Mouse (Mus musculus): ENCODE measurements around the gene Acadvl. TPM values are rescaled to one million over a fixed set of nuclear protein-coding genes. Genes with fewer than 3 reads are reported as not detected.

Acadvl gene
- total RNA-seq (2021), result 1,177 and 1,207 TPM in 2 replicates
- long read RNA-seq, experiment 1, transcript Acadvl-202 (20 exons, 2,168 nt), result major isoform, 992 of 1,178 reads
- long read RNA-seq, experiment 1, transcript Acadvl-201 (19 exons, 2,020 nt), result minor isoform, 20 of 1,178 reads
- long read RNA-seq, experiment 1, partial matches to known transcripts, result 111 of 1,178 reads
- long read RNA-seq, experiment 1, other reads (novel, unspliced or antisense), result 54 of 1,178 reads
- long read RNA-seq, experiment 2, transcript Acadvl-201 (19 exons, 2,020 nt), result minor isoform, 12 of 1,189 reads
- long read RNA-seq, experiment 2, transcript Acadvl-202 (20 exons, 2,168 nt), result major isoform, 936 of 1,189 reads
- long read RNA-seq, experiment 2, partial matches to known transcripts, result 188 of 1,189 reads
- long read RNA-seq, experiment 2, other reads (novel, unspliced or antisense), result 49 of 1,189 reads

DNA sequence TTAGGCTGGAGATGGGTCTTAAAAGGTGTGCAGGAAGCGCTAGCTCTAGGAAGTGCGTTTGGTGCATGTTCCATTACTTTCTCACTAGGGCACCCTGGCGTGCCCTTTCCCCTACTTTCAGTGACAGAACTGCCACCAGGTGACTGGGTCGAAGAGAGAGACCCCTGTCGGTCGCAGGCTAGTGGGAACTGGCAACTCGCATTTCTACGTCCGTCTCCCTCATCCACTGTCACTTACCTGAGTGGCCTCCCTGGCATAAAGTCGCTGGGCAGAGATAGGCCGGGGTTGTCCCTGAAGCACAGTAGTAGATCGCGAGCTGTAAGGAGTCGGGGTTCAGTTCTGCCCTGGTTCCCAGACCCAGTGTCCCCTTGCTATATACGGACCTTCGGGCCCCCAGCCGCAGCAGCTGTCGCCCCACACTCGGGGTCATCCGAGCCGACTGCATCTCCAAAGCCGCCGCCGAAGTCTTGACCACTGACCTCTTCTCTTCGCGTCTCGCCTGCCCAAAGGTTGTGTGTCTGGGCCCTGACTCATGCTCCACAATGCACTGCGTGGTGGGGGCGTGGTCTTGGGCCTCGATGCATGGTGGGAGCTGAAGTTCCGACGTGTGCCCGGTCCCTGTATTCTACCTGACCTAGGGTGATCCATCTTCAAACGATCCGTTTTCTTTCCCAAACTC lies at the start of gene Acadvl:
Gene Acadvl (minus strand): TSS at position 532 of the 679 bp plus-strand sequence.
- peak; percentile 94 for DNase-seq

- DNase-seq, result no peak
These were observed 47.8 kb upstream of the Acadvl start for GRCm38 (mm10) chr11:70063053-70063452.

DNA sequence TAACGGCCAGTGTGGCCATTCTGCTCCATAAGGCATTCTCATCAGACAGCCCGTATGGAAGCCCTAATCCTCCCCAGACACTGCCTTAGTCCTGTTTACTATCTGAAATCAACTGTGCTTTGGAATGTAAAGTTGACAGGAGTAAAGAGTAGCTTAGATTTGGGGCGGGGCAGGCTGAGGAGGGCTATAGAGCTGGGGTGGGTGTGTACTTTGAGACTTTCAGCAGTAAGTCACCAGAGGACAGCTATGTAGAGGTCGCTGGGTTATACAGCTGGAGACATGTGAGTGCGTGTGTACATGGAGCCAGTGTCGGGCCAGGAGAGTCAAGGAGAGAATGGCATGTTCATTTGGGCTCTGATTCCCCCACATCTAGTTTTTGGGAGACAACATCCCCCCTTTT lies 44.7 kb upstream of the Acadvl start:
- DNase-seq, result no peak

DNA sequence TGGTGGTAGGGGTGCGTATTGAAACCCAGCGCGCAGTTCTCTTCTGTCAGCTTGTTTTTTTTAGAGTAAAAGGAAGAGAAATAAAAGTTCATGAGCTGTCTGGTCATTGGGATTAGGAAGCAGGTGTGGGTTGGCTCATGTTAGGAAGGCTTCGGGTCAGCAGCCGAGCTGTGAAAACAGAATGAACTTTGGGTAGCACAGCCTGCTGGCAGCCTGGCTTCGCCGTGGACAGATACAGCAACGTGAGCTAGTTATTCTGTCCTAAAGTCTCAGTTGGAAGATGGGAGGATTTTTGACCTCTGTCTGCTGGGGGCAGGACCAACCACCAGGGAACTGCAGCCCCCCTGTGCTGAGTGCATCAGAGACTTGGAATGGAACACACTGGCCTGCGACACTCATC lies 42.6 kb upstream of the Acadvl start:
- DNase-seq, result no peak

DNA sequence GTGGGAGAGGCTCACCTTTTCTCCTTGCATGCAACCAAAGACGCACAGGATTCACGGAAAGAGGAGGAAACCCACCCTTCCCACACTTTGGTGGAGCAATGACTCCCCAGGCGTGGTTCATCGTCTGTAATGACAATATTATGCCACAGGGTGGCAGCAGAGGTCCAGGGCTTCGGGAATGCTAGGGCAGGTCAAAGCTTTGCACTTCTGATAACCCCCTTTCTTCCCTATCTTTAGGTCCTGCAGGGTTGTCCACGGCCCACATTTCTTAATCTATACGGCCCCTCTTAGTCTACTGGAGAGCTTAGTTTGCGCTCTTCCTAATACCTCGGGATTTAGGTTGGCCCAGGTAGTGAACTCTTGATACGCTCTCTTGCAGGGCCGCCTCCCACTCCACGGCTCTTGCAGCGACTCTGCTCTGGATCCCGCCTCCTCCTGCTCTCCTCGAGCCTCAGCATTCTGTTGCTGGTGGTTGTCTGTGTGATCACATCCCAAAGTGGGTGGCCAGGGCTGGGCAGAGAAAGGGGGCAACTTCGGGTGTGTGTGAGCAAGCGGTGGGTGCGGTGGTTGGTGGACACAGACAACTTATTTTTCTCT lies 40.5 kb upstream of the Acadvl start:
- DNase-seq, result peak; percentile 87

- no peak for DNase-seq
These were observed 38.8 kb upstream of the Acadvl start, which contains the start of gene Asgr1 for GRCm38 (mm10) chr11:70053898-70054570. Gene Asgr1 (plus strand): TSS chr11:70054085.

DNA sequence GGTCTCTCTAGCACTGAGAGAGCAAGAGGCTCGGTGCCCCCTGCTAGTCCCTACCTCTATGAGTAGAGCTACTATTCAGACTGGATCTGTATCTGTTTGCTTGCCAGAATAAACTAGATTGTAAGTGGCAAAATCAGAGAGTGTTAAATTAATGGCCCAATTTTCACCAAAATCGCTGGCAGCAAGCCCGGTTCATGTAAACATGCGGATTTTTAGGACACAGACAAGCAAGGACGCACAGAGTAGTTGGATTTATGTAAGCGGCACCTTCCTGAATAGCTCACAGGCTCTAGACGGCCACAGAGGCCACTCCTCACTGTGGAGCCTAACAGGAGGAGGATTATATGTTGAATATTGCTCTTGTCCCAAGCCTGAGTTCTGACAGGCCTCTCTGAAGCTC lies 37.9 kb upstream of the Acadvl start:
- no peak for DNase-seq

GRCm38 (mm10) chr11:70049816-70050215 lies 34.6 kb upstream of the Acadvl start:
- DNase-seq, result peak; percentile 40

DNA sequence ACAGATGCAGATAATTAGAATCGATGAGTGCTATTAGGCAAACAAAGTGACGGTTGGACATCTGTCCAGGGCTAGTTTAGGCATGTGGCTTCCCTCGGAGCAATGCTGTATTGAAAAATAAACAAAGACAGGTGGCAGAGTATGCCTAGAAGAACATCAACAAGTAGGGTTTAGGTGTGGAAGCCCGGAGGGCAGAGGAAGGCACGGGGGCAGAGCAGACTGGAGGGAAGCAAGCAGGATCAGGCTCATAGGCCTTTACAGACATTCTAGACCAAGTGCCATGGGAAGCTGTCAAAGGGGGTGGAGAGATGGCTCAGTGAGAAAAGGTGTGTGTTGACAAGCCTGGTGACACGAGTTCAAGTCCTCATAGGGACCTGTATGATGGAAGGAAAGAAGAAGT lies 34.2 kb upstream of the Acadvl start:
- no peak for DNase-seq

GRCm38 (mm10) chr11:70045435-70045834 lies 30.2 kb upstream of the Acadvl start:
- no peak for DNase-seq

- no peak for DNase-seq
These were observed 28.5 kb upstream of the Acadvl start for GRCm38 (mm10) chr11:70043665-70044064.

GRCm38 (mm10) chr11:70042309-70043085 lies 27.3 kb upstream of the Acadvl start:
- DNase-seq, result no peak

DNA sequence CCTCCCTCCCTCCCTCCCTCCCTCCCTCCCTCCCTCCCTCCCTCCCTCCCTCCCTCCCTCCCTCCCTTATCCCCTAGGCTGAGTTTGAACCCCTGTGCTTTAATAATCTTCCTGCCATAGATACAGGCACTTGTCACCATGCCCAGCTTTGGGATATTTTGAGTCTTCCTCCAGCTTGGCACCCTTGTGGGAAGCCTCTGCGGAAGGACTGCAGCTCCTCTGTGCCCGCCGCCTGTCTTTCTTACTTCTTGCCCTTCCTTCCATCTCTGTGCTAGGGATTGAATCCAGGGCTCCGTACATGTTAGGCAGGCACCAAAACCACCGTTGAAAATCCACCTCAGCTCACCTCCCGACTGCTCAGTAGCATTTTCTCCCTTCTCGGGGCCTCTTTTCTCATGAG lies 25.0 kb upstream of the Acadvl start:
- no peak for DNase-seq

DNA sequence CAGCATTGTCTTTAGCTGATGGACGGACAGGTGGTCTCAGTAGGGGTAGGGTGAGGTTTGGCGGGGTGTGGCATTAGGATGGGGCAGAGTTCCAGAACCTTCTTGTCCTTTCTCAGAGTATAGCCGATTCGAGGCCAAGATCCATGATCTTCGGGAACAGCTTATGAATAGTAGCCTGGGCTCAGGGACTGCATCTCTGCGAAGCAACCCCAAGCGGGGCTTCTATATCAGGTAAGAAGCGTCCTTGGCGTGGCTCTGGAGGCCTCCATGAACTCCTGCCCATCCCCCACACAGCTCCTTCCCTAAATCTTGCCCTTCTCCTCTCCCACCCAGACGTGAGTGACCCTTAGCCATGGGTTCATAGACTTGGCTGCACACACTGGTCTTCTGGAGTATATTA lies 24.4 kb upstream of the Acadvl start:
- DNase-seq, result no peak

- DNase-seq, result no peak
These were observed 23.0 kb upstream of the Acadvl start for GRCm38 (mm10) chr11:70038174-70038573.

DNA sequence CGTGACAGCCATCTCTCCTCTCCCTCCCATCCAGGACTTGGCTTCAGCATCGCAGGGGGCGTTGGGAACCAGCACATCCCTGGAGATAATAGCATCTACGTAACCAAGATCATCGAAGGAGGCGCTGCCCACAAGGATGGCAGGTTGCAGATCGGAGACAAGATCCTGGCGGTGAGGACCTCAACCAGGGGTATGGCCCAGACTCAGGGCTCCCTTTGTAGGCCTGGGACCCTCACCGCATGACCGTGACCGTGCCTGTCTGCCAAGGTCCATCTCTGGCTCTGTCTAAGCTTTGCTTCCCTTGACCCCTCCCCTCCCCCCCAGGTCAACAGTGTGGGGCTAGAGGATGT lies 16.1 kb upstream of the Acadvl start:
- DNase-seq, result no peak

DNA sequence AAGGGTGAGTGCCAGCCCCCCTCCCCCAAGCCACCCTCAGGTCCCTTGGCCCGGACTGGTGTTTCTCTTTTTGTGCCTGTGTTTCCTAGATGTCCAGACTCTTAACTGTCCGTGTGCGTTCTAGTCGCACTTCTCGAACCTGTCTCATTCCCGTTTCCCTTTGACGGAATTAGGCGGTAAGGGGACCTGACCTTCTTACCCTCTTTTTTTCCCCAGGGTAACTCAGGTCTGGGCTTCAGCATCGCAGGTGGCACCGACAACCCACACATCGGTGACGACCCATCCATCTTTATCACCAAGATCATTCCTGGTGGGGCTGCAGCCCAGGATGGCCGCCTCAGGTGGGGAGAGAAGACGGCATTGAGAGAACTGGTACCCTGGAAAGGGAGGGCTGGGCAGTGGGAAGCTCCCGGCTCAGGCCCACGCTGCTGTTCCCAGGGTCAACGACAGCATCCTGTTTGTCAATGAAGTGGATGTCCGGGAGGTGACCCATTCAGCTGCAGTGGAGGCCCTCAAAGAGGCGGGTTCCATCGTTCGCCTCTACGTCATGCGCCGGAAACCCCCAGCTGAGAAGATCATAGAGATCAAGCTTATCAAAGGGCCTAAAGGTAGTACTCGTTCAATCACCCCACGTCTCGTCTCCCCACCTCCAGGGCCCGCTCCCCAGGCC lies 15.6 kb upstream of the Acadvl start:
- DNase-seq, result no peak

DNA sequence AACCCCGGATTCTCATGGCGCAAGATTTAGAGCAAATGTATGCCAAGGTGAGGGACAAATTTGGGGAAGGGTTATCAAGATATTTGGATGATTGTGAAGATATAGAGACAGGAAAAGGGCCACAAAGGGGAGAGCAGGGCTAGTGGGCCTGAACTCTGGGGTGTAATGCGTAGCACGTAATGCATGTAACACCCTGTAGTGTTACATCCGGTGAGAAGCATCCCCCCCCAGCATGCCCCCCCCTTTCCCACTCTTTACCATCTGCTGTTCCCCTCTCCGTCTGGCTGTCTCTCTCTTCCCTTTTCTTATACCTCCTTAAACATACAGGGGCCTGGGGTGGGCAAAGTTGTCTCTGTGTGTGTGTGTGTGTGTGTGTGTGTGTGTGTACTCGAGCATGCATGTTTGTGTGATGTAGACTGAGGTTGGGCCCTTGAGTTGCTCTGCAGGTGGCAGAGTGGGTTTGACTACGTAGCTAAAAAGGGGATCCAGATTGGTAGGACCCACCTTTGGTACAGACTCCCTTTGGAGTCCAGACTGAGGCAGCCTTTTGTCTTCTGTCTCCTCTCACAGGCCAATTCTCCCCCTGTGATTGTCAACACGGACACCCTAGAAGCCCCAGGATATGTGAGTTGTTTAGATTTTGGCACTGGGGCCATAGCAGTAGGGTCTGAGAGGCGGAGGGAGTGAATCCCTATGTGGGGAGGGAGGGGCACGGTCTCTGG lies 14.8 kb upstream of the Acadvl start:
- no peak for DNase-seq

DNA sequence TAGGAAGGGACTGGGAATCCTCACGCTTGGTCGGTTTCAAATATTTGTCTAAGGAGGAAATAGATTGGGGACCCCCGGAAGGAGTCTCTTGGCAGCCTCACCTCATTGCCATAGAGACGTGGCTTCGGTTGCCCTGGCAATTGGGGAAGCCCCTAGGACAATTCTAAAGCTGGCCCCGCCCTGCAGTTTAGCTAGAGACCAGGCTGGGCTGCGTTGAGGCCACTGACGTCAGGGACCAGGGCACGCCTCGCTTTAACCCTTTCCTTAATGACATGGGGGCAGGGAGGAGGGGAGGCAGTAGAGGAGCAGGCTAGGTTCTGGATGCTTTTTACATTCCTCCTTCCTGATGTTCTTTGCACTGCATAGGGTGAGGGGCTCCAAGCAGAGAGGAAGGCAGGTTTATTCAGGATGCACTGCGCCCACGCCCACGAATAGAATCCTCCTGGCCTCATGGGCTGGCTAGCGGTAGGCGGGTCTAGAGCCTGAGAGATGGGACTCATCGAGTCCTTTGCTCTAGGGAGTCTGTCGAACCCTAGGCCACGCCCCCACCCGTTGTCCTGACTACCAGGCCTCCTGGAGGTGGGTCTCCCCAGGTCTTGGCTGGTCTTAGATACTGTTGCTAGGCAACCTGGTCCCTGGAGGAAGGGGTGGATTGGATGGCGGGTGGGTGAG lies 14.1 kb upstream of the Acadvl start:
- peak; percentile 81 for DNase-seq

Data from adrenal gland, postnatal 14 days (tissue).